Mouse (Mus musculus) cerebellum, adult 2 months (tissue): ENCODE measurements around the gene Fgfr2.

ENCODE experiments used
- CTCF ChIP-seq: fragments of 200-500 bp; IDR thresholded peaks from 2 replicates; pipeline ENCODE4 v1.5.1; 2011; ENCODE audit warnings: low read depth, mild to moderate bottlenecking, control low read depth, low read length, moderate library complexity, borderline replicate concordance; ENCODE audit not compliant: insufficient read depth
- POLR2A ChIP-seq: fragments of 200-500 bp; IDR thresholded peaks from 2 replicates; pipeline ENCODE4 v1.6.1; 2011; ENCODE audit warnings: low read length, control low read depth, borderline replicate concordance; ENCODE audit not compliant: insufficient read depth

DNA sequence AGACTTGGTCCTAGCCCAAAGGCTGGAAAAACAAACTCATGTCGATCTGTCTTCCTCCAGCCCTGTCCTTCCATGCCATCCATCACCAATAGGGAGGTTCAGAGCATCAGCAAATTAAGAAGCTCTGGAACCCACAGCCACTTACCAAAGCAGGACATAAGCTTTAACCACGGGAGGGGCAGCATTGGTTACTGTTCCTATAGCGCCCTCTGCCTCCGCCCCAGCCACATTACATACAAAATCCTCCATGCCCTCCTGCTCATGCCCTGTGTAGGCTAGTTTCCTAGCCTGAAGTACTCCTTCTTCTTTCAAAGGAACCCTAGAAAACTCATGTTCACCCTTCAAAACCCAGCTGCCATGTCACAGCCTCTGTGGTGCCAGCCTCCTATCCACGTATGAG is 648.1 kb downstream of the Fgfr2 start:
- peak; percentile 92 for TF ChIP-seq CTCF
- TF ChIP-seq POLR2A: no peak
